Mouse (Mus musculus) intestine, postnatal 0 days (tissue): ENCODE results near the gene F11r. TPM values are rescaled to one million over a fixed set of nuclear protein-coding genes. Genes with fewer than 3 reads are reported as not detected.
A peak's percentile ranks its signal among the peaks of the same experiment; 100 is the strongest.

ENCODE experiments used
- ATAC-seq: fragments of 200-750 bp; cut with Nextera tagmentation; 2 replicates; pipeline ENCODE4 v1.8.0; 2017; ENCODE audit warnings: mild to moderate bottlenecking, moderate TSS enrichment, moderate library complexity
- H3K27ac ChIP-seq: fragments of 300-500 bp; sonication (generic); 2 replicates; pipeline ENCODE4 v1.5.1; 2014; ENCODE audit warnings: mild to moderate bottlenecking, low read depth, low read length, moderate library complexity
- H3K27me3 ChIP-seq: fragments of 300-500 bp; sonication (generic); replicated peaks from 2 replicates; pipeline ENCODE4 v1.6.1; 2014; ENCODE audit warnings: low read length, mixed read lengths; ENCODE audit not compliant: control insufficient read depth, insufficient read depth
- H3K36me3 ChIP-seq: fragments of 300-500 bp; sonication (generic); 2 replicates; pipeline ENCODE4 v1.6.1; 2014; ENCODE audit warnings: mild to moderate bottlenecking, moderate library complexity; ENCODE audit not compliant: control insufficient read depth, insufficient read depth
- H3K4me1 ChIP-seq: fragments of 300-500 bp; sonication (generic); replicated peaks from 2 replicates; pipeline ENCODE4 v1.6.1; 2014; ENCODE audit warnings: antibody characterized with exemption, low read length, mixed read lengths; ENCODE audit not compliant: control insufficient read depth, insufficient read depth
- H3K4me2 ChIP-seq: fragments of 300-500 bp; sonication (generic); replicated peaks from 2 replicates; pipeline ENCODE4 v1.6.1; 2014; ENCODE audit warnings: low read depth, mild to moderate bottlenecking, moderate library complexity
- H3K4me3 ChIP-seq: fragments of 300-500 bp; sonication (generic); 2 replicates; pipeline ENCODE4 v1.5.1; 2014; ENCODE audit warnings: low read depth, low read length
- H3K9ac ChIP-seq: fragments of 300-500 bp; sonication (generic); 2 replicates; pipeline ENCODE4 v1.6.1; 2014; ENCODE audit warnings: mild to moderate bottlenecking, low read depth, low read length
- H3K9me3 ChIP-seq: fragments of 300-500 bp; sonication (generic); 2 replicates; pipeline ENCODE4 v1.6.1; 2016; ENCODE audit warnings: mixed run types; ENCODE audit not compliant: control insufficient read depth
- CTCF ChIP-seq: sonication (generic); IDR thresholded peaks from 2 replicates; pipeline ENCODE4 v1.5.1; 2016; ENCODE audit warnings: low read depth, mild to moderate bottlenecking, control low read depth, antibody characterized with exemption, moderate library complexity
- WGBS: fragments of 180-500 bp; shearing (Covaris S2); extraction: QIAGEN DNeasy Blood & Tissue Kit; methylation state at CpG from one replicate; pipeline ENCODE4 v1.1.7; 2014; 5-methylcytosine and 5-hydroxymethylcytosine counted together
- polyA plus RNA-seq: library from polyadenylated mRNA; unstranded; fragments of >200 nt; fragmentation: Nextera tagmentation; extraction: Ambion mirVana; gene quantifications from 2 replicates; pipeline ENCODE4 v1.2.1, GENCODE M21; 2015

The F11r gene
- polyA plus RNA-seq, 1 experiment from 2014 or later, result 72.5 TPM

DNA sequence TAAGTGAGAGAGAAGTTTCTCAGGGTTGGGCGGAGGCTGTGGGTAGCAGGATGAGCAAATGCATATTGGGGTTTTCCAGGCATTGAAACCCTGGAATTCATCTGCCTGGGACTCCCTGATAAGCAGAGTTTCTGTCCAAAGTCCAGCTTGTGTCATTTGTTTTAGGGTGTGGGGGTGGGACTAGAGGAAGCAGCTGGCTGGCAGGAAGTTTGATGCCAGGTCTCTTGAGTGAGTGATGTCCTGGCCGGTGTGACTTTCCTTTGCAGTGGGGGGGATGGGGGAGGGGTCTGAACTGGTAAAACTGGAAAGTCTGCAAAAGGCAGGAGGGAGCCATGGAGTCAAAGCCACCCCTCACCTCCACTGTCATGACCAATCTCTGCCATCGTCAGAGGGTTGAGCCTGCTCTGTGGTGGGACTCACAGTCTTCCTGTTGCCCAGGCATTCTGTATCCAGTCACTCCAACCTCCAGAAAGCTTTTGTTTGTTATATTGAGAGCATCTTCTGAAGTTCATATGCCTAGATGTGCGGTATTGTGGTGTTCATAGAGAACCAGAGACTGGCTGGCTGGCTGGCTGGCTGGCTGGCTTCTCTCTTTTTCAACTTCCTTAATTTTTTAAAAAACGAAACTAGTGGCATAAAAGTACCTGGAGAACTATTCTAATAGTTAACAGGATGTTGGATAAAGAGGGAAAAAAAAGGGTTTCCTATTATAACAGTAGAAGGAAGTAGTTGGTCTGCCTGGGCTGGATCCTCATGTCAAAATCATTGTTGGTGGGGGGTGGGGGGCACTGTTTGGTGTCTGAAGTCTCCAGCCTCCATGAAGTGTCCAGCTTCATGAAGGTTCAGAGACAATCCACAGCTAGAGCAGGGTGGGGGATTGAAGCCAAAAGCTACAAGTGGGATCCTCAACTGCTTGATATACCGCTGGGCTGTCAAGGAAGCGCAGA is 4.4 kb downstream of the F11r start:
- WGBS, result 22% methylated on average over 7 of the region's 7 CpGs
- H3K36me3 ChIP-seq, result no peaks in the 10 kb centered on the region
- no peak overlapping the region for H3K9ac ChIP-seq
- H3K4me1 ChIP-seq, result peaks cover 19% of the 10 kb centered on the region
- H3K4me2 ChIP-seq, result peak overlapping the region; percentile 70
- peak; percentile 44 for ATAC-seq
- TF ChIP-seq CTCF, result no peak
- peak overlapping the region; percentile 73 for H3K27ac ChIP-seq
- H3K27me3 ChIP-seq, result no peaks in the 10 kb centered on the region
- peak overlapping the region; percentile 12 for H3K4me3 ChIP-seq
- no peaks in the 10 kb centered on the region for H3K9me3 ChIP-seq

DNA sequence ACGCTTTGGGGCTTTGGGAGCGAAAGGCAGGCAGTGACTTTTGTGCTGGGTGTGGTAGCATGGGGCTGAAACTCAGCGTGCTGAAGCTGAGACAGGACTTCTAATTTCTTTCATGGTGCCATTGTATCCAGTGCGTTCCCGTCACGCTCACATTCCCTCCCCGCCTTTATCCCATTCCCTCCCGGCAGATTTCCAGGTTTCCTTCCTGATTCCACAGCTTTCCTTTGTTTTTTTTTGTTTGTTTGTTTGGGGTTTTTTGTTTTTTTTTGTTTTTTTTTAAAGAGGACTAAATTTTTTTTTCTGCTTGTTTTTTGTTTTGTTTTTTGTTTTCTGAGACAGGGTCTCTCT is 5.1 kb downstream of the F11r start:
- WGBS, result 25% methylated on average over 8 of the region's 8 CpGs
- Histone ChIP-seq H3K4me2 (peak overlapping the region; percentile 70), H3K9me3 (no peaks in the 10 kb centered on the region), H3K36me3 (no peaks in the 10 kb centered on the region), H3K4me1 (peaks cover 19% of the 10 kb centered on the region), H3K9ac (no peak overlapping the region), H3K4me3 (peak overlapping the region; percentile 12; the same call in 1 of the 2 replicates), H3K27me3 (no peaks in the 10 kb centered on the region), H3K27ac (peak overlapping the region; percentile 73)
- no peak for TF ChIP-seq CTCF
- no peak for ATAC-seq

DNA sequence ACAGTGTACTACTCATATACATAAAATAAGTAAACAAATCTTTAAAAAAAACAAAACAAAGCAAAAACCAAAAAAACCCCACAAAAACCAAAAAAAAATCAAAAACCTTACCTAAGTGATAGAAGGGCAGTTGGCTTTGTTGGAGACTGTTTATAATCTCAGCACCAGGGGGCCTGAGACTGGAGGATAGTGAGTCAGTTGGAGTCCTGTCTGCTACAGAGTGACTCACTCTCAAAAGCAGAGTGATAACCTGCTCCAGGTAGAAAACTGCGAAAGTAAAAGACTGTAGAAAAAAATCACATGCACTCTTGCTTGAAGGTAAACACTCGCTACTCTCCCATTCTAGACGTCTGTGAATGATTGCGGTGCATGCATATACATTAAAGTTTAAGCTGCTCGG is 7.7 kb downstream of the F11r start:
- 54% methylated on average over 5 of the region's 5 CpGs for WGBS
- no peaks in the 10 kb centered on the region for H3K9me3 ChIP-seq
- H3K36me3 ChIP-seq, result no peaks in the 10 kb centered on the region
- H3K27ac ChIP-seq, result no peak overlapping the region
- 0 out of 2 replicates have a peak, but pooled peaks have one; percentile 22 for TF ChIP-seq CTCF
- H3K4me2 ChIP-seq, result no peak overlapping the region
- no peaks in the 10 kb centered on the region for H3K27me3 ChIP-seq
- no peak for ATAC-seq
- no peak overlapping the region for H3K4me3 ChIP-seq
- H3K4me1 ChIP-seq, result peaks cover 10% of the 10 kb centered on the region
- H3K9ac ChIP-seq, result no peak overlapping the region

DNA sequence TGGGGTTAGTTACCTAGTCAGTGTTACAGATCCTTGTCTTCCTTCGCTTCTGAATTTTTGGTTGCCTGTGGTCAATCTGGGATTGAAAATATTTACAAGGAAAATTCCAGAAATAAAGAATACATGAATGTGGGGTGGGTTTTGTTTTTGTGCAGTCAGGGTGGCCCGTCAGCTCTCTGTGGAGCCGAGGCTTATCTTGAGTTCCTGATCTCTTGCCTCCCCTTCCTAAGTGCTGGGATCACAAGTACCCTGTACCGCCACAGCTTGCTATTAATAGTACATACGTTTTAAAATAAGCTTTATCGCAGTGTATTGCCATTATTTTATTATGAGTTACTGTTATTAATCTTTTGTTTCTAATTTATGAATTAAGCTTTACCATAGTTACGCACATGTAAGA is 9.5 kb downstream of the F11r start:
- Histone ChIP-seq H3K9me3 (no peaks in the 10 kb centered on the region), H3K9ac (no peak overlapping the region), H3K4me2 (no peak overlapping the region), H3K4me1 (0 out of 2 replicates have a peak, but pooled peaks cover 4% of the 10 kb centered on the region), H3K27me3 (no peaks in the 10 kb centered on the region), H3K27ac (no peak overlapping the region), H3K4me3 (no peak overlapping the region), H3K36me3 (no peaks in the 10 kb centered on the region)
- WGBS, result 52% methylated on average over 7 of the region's 7 CpGs
- ATAC-seq, result no peak
- TF ChIP-seq CTCF, result no peak

DNA sequence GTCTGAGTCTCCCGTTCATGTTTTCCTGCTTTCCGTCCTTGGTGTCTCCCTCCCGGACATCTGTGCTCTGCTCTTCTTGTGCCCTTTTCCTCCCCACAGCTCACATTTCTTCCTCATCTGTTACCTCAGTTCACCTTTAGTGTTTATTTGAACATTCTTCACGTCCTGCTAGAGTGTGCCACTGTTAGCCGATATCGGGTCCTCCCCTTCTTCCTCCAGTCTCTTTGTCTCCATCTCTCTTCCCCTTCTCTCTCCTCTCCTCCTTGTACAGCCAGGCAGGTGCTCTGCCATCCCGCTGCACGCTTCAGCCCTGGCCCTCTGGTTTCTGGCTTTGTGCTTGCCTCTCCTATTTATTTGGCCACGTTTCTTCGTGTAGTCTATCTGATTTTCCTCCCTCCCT is 10.4 kb downstream of the F11r start:
- Histone ChIP-seq H3K9ac (no peak overlapping the region), H3K27me3 (no peaks in the 10 kb centered on the region), H3K36me3 (no peaks in the 10 kb centered on the region), H3K4me2 (no peak overlapping the region), H3K9me3 (no peaks in the 10 kb centered on the region), H3K27ac (no peak overlapping the region), H3K4me1 (no peaks in the 10 kb centered on the region), H3K4me3 (no peak overlapping the region)
- WGBS, result 23% methylated on average over 10 of the region's 10 CpGs
- no peak for ATAC-seq
- TF ChIP-seq CTCF, result no peak

DNA sequence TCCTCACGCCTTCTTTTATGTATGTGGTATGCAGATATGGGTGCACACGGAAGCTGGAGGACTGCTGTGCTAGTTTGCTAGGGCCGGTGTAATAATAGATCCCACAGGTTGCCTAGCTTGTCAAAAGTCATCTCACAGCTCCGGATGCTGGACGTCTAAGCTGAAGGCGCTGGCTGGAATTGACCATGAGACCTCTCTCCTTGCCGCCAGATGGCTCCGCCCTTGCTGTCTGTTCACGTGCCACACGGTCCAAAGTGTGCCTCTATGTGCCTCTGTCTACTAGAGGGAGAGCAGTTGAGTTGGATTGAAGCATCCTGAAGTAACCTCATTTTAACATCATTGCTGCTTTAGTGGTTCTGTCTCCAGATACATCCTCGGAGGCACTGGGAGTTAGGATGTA is 12.7 kb downstream of the F11r start:
- Histone ChIP-seq H3K27me3 (no peaks in the 10 kb centered on the region), H3K4me3 (no peak overlapping the region), H3K9ac (no peak overlapping the region), H3K4me2 (no peak overlapping the region), H3K36me3 (no peaks in the 10 kb centered on the region), H3K27ac (no peak overlapping the region), H3K4me1 (no peaks in the 10 kb centered on the region), H3K9me3 (no peaks in the 10 kb centered on the region)
- WGBS, result 64% methylated on average over 11 of the region's 11 CpGs
- ATAC-seq, result peak; percentile 48; the same call in 1 of the 2 replicates
- no peak for TF ChIP-seq CTCF
